Mouse (Mus musculus): ENCODE results near the gene Chrna10.

The Chrna10 gene

GRCm38 (mm10) chr7:102081784-102082183 is 34.8 kb downstream of the Chrna10 start:
- no peak for DNase-seq (ENCODE audit: low read depth, low spot score)

GRCm38 (mm10) chr7:102080311-102080710 is 36.3 kb downstream of the Chrna10 start:
- no peak for DNase-seq (ENCODE audit: low read depth, low spot score)

DNA sequence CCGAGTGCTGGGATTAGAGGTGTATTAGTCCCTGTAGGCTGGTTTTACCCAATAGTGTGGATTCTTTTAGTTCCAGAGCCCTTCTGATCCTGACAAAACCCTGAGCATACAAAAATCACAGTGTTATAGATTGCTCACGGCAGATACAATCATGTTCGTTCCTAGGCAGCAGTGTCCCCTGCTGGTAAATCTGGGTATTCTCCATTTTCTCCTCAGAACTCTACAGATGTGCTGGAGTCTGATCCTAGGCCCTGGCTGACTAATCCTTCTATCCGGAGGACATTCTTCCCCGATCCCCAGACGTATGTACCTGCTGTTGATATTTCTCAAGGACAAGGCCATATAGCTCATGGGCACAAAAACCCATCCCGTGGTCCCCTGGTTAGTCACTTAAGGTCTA is 38.1 kb downstream of the Chrna10 start:
- peak; percentile 43 for DNase-seq (ENCODE audit: low read depth, low spot score)

DNA sequence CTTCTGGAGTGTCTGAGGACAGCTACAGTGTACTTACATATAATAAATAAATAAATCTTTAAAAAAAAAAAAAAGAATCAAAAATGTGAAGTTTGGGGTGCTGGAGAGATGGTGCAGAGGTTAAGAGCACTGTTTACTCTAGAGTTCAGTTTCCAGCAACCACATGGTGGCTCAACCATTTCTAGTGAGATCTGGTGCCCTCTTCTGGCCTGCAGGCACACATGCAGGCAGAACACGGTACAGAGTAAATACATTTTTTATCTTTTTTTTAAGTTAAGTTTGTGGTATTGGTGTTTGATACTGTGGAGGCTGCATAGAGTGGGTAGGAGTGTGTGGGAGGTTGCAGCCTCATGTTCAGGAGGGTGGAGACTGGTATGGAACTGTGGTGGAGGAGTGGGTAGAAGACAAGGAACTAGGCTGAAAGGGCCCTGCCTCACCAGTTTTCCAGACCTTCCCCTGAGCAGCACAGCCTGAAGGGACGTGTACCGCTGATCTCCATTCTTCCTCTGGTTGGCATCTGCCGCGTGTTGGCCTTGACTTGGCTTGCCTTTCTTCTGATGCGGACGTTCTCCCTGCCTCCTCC is 39.8 kb downstream of the Chrna10 start:
- peak; percentile 64 for DNase-seq (ENCODE audit: low read depth, low spot score)

GRCm38 (mm10) chr7:102066363-102066762 is 50.3 kb downstream of the Chrna10 start:
- DNase-seq (ENCODE audit: low read depth, low spot score) = no peak

DNA sequence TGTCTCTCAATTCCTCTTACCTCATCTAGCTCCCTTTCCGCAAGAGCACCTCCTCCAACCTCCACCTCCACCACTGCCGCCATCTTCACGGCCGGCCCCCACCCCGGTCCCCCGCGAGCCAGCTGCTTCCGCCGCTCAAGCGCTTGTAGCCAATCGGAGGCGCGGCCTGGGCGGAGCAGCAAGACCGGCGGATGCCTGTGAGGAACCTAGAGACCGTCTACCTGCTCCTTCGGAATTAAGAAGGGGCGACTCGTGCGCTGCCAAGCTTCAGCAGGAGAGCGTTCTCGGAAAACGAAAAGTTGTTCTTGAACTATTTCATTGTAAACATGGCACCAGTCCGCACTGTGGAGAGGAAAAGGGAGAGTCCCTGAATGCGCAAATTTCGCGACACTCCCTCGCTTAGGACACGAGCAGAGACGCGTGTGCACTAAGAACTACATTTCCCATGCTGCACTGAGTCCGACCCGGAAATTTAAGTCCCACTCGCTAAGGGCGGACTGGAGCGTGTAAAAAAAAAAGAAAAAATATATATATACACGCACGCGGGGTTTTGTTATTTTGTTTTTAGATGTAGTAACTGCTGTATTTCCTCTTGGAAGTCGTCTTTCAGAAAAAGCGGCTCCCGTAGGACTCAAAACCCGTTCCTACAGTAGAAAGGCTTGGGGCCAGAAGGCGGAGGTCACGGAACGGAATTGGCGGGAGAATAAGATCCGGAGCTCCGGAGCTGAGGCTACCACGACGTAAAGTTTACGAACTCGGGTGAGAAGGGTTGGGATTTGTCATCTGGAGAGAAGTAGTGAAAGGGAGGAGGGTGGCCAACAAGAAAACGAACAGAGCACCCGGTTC is 51.4 kb downstream of the Chrna10 start, which contains the start of the genes Rnf121, Xndc1 and Xntrpc:
Gene Rnf121, minus strand, starts transcription at position 424 of the 846 bp plus-strand sequence.
Gene Xndc1, plus strand, starts transcription at position 466 of the 846 bp plus-strand sequence.
Gene Xntrpc, plus strand, starts transcription at position 668 of the 846 bp plus-strand sequence.
- DNase-seq (ENCODE audit: low read depth, low spot score) = peak; percentile 97

- DNase-seq (ENCODE audit: low read depth, low spot score) = no peak
Observed at GRCm38 (mm10) chr7:102064655-102065045, 52.0 kb downstream of the Chrna10 start.

- peak; percentile 29 for DNase-seq (ENCODE audit: low read depth, low spot score)
Observed at GRCm38 (mm10) chr7:102063891-102064290, 52.7 kb downstream of the Chrna10 start.

DNA sequence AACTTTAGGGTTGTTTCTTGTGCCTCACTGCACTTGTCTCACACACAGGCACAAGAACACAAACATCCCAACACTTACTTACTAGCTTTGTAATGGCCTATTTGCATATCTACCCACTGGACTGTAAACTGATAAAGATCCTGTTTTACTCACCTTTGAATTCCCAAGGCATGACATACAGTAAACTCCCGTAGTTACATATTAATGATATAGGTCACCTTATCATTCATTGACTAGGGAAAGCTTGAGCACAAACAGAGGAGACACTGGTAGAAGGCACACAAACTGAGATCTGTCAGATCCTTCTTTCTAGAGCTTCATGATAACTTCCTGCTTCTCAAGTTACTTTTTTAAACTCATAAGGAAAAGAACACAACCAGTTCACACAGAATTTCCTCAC is 54.4 kb downstream of the Chrna10 start:
- peak; percentile 44 for DNase-seq (ENCODE audit: low read depth, low spot score)

DNA sequence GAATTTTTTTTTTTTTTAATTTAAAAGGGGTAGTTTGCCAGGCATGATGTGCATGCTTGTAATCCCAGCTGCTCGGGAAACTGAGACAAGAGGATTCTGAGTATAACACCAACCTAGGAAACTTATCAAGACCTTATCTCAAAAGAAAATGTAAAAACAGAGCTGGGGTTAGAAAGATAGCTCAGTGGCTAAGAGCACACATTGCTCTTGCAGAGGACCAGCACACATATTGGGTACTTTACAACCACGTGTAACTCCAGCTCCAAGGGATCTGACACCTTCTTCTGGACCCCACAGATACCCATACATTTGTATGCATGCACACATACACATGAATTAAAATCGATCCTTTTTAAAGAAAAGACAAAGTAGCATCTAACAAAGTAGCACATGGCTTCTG is 55.3 kb downstream of the Chrna10 start:
- DNase-seq (ENCODE audit: low read depth, low spot score) = peak; percentile 10
